Mouse (Mus musculus) ES-E14 (cell line): Measurements from ENCODE around the gene Ank2.

Experiments
- CHD2 ChIP-seq: IDR thresholded peaks from 2 replicates; pipeline ENCODE4 v1.6.1; 2014; ENCODE audit warnings: mild to moderate bottlenecking, low read depth, low read length, inconsistent platforms
- HCFC1 ChIP-seq: IDR thresholded peaks from 2 replicates; pipeline ENCODE4 v1.6.1; 2012; ENCODE audit warnings: low read length, inconsistent platforms, borderline replicate concordance; ENCODE audit not compliant: insufficient read depth
- ZC3H11A ChIP-seq: IDR thresholded peaks from 2 replicates; pipeline ENCODE4 v1.6.1; 2012; ENCODE audit warnings: low read depth, mild to moderate bottlenecking, inconsistent platforms, low read length, borderline replicate concordance

DNA sequence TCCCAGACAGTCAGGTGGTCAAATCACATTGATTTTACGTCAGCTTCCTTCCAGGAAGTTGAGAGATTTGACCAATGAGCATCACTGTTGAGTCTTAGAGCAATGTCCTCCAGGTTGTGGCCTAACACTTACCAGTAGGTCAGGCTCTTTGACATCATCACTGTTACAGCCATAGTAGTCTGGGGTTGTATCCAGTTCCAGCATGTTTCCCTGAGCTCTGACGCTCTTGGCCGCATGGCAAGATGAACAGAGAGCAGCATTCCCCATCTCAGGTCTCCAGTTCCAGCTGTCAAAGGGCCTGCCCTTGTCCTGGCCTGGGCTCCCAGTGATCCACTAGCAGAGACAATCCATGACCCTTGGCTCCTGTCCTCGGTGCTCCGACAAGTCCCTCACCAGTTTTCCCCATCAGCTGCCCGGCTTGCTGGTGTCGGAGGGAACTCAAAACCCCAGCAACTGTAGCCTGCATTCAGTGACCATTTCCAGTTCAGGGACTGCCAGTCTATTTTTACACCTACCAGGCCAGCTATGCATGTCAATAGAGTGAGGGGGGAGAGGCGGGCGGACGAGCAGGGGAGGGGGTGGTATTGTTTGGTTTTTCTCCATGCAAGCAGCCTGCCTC, 374.7 kb downstream of the Ank2 start:
- TF ChIP-seq ZC3H11A (no peak), CHD2 (no peak), HCFC1 (no peak)
